Mouse (Mus musculus) embryonic facial prominence, embryonic 10.5 days (tissue): ENCODE measurements around the gene Arpc1a. TPM values are rescaled to one million over a fixed set of nuclear protein-coding genes. Genes with fewer than 3 reads are reported as not detected.

Source experiments
- polyA plus RNA-seq: library from polyadenylated mRNA; unstranded; fragments of >200 nt; fragmentation: Nextera tagmentation; extraction: Ambion mirVana; gene quantifications from 2 replicates; pipeline ENCODE4 v1.2.1, GENCODE M21; 2016

Gene Arpc1a
- polyA plus RNA-seq, 1 experiment from 2014 or later: 129 TPM

Other genes with a start within 250 kb of the Arpc1a start
- 14.5 and 17.0 TPM in 2 replicates for gene Smurf1, start 118.0 kb upstream of the Arpc1a start, polyA plus RNA-seq
- gene Gm4871, start 51.1 kb upstream of the Arpc1a start, polyA plus RNA-seq: not detected in 2 replicates
- not detected in 2 replicates for gene 1700018F24Rik, start 40.8 kb upstream of the Arpc1a start, polyA plus RNA-seq
- gene Kpna7, start 200 bp downstream of the Arpc1a start, polyA plus RNA-seq: 0.06 TPM in 1 of 2 replicates, not detected in the other
- gene Arpc1b, start 30.4 kb downstream of the Arpc1a start, polyA plus RNA-seq: 95.4 and 97.9 TPM in 2 replicates
- gene Pdap1, start 56.4 kb downstream of the Arpc1a start, polyA plus RNA-seq: 144 and 151 TPM in 2 replicates
- 249 and 250 TPM in 2 replicates for gene Bud31, start 56.5 kb downstream of the Arpc1a start, polyA plus RNA-seq
- 17.6 and 18.9 TPM in 2 replicates for gene Ptcd1, start 83.3 kb downstream of the Arpc1a start, polyA plus RNA-seq
- 87.0 and 91.9 TPM in 2 replicates for gene Cpsf4, start 83.4 kb downstream of the Arpc1a start, polyA plus RNA-seq
- 523 and 540 TPM in 2 replicates for gene Atp5j2, start 108.2 kb downstream of the Arpc1a start, polyA plus RNA-seq
- gene Zkscan14, start 118.0 kb downstream of the Arpc1a start, polyA plus RNA-seq: 7.1 and 9.0 TPM in 2 replicates
- gene Zkscan5, start 120.7 kb downstream of the Arpc1a start, polyA plus RNA-seq: 17.8 and 19.5 TPM in 2 replicates
- 31.2 and 31.4 TPM in 2 replicates for gene Zfp655, start 147.9 kb downstream of the Arpc1a start, polyA plus RNA-seq
- 0.45 and 0.83 TPM in 2 replicates for gene Zscan25, start 196.7 kb downstream of the Arpc1a start, polyA plus RNA-seq